Mouse (Mus musculus) spleen, postnatal 14 days (tissue): Measurements from ENCODE around the gene Nampt.

ENCODE experiments used
- DNase-seq, 2 experiments: peaks; one replicate each; pipeline ENCODE4 v3.0.0; 2021 to 2022; ENCODE audit warnings: low spot score in 2 of 2

The Nampt gene

DNA sequence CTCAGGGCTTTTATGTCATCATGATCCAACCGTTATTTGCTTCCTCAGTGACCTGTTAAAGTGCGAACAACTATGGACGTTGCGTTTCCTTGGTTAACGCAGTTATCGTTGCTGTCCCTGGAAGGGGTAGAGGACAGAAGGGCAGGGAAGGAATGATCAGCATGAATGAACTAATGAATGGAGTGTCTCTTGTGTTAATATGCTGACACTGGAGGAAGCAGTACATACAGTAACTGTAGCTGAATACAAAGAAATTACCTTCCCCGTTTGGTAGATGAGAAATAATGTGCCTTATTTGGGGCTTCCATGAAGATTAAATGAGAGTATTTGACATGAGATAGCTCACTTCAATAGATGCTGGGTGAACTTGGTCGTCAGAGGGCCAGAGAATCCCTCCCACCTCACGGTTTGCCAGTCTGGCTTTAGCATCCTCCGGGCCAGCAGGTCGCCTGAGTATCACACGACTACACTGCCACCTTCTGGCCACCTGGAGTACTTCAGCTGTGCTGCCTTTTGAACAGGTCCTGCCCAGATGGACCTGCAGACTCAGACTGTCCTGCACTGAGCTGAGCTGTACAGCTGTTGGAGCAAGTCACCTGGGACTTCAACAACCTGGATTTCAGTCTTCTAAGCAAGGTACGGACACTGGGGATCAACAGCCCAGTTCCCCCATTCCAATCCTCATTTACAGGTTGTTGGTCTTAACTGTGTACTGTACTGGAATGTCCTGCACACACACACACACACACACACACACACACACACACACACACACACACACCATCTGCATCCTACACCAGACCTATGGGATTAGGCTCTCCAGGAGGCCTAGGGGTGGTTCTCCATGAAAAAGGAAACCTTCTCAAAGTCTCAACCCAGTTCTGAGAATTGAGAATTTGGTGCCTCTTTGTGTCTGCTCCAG is 78.1 kb downstream of the Nampt start:
- DNase-seq, result peak; percentile 67 to 80

- no peak for DNase-seq
Observed at GRCm38 (mm10) chr12:32901005-32901404, 81.7 kb downstream of the Nampt start.
